Mouse (Mus musculus) spleen, postnatal 36 days (tissue): ENCODE measurements at regions not wholly inside any gene's neighbourhood (a gene's known extent, or its start where the extent isn't known, plus 50 kb on each side); places are given as distances from the start of the nearest gene placed in this dataset.

Experiments
- DNase-seq, 2 experiments: peaks; one replicate each; pipeline ENCODE4 v3.0.0; 2022; ENCODE audit warnings: low spot score in 2 of 2, mixed read lengths in 1 of 2

DNA sequence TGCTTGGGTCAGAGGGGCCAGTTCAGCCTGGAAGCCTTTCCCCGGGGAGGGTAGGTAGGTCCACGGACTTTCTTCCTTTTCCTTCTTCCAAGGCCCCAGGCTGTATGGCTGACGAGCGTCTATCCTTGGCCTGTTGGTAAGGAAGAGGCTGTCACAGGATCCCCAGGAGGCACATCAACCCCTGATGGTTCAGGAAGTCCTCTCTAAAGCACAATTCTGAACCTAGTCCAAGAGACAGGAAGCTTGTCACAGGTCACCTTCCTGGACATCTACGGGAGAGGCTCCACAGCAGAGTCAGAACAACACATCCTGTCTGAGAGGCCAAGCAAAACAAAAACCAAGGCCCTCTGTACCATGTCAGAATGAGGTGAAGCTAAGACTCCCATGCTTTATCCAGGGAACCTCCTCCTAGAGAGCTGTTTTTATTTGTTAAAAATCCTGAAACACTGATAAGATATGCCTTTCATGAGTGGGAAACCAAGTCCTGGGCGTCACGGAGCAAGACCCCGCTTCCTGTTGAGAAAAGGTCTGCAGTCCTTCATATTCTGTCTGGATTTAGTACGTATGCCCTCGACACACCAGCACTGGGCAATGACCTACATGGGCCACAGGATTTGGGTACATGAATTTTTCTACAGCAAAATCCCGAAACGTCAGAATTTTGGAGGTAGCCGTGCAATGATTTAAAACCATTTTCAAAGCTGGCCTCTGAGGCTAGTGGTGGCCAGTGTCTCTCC, 52.0 kb upstream of the Snrk start:
- peak in 1 of 2 experiments; percentile 3 for DNase-seq

DNA sequence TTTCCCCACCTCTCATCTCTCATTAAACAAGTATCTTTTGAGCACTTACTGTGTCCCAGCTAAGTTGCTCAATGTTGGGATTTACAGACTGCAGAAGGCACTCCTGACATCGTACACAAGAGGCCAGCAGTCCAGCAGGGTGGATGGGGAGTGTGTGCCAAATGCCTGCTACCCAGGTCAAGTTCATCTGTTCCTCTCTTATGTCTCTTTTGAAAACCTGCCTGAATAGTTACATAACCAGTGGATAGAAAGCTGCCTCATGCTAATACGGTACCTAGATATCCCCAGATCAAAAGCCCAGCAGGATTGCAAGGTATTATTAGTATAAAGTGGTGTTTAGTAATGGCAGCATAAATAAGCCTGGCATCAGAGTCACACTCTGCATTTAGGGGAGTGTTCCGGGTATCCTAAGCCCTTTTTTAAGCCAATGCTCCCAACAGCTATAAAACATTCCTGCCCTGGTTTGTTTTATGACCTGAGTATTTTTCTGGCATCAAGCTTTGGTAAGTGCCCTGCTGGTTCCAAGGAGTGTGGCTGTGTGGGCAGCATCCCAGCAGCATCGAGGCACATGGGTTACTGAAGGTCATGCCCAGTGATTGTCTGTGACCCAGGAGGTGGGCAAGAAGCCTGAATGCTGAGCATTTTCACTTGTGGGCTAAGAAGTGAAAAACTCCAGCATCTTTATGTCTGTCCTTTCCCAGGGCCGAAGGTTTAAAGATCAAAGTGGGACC, 59.1 kb upstream of the Pomgnt2 start:
- DNase-seq, result no peak

DNA sequence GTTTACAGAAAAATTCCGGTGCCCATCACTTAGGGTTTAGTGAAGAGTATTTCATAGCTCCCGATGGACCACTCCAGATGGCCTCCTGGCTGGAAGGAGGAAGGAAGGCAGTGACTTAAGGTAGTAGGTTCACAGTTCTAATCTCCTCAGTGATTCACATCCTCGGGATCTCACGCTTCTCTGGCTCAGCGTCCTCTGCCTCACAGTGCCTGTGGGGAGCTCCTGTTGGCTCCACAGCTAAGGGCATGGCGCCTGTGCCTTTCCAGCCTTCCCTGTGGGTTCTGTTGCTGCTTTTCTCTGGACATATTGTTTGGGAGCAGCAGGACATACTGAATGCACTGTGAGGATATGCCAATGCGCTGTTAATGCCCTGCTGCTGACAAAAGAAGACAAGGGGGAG, 54.8 kb upstream of the Pomgnt2 start:
- DNase-seq, result no peak

DNA sequence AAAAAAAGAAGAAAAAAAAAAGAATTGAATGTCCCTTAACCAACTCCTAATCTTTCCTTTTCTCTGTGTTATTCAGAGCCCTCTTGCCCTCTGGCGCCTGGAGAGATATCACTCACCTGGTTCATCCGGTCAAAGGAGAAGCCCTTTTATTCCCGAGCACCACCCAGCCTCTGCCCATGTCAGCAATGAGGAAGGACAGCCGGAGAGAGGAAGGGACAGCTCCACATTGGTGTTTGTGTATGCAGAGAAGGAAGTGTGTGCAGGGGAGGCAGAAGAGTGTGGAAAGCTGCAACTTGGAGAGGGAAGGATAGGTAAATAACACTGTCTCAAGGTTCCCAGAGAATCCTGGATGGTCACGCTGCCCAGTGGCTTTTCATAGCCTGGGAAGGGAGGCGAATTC, 54.2 kb upstream of the Pomgnt2 start:
- DNase-seq, result no peak

DNA sequence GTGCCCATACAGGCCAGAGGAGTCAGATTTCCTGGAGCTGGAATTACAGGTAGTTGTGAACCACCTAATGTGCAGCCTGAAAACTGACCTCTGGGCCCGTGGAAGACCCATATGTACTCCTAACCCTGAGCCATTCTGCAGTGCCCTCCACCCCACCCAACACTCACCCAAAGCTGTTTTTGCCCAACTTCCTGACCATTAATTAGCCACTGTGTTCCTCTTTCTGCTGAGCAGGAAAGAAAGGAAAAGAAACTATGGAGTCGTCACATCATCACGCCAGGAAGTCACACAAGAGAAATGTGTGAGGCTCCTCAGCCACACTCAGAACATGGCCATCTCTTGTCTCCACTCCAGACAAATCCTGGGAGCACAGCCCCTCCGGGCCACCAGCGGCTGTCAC, 52.1 kb upstream of the Pomgnt2 start:
- no peak for DNase-seq

DNA sequence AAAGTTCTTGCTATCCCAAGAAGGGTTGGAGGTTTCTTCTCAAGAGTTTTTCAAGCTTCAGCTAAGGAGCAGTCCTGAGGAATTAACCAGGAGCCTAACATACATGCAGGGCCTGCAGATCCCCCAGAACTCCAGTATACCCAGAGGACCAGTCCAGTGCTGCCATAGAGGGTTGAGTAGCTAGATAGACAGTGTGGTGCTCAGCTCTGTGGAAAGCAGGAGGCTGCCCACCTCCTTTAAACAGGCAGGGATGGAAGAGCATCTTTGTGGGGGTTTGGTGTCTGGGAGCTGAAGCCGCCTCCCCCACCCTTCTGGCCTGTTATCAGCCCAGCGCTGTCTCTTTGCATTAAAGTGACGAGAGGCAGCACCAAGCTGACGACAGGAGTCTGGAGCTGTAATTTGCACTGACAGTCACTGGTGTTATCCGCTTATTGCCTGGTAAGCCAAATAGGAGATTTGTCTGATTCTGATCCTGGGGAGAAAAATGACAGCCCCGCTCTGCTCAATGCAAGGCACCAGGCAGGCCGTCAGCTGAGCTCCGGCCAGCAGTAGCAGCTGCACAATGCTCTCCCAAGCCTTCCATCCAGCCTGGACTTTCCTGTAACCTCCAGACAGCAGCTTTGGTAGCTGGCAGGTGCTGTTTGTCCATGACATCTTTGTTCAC, 51.2 kb upstream of the Pomgnt2 start:
- DNase-seq, result no peak
